Mouse (Mus musculus) layer of hippocampus, adult 8-10 months (tissue): ENCODE data around the gene Hpca. TPM values are rescaled to one million over a fixed set of nuclear protein-coding genes. Genes with fewer than 3 reads are reported as not detected.

Experiments used
- DNase-seq, 2 experiments: peaks; one replicate each; pipeline ENCODE4 v3.0.0; 2022; ENCODE audit warnings: low spot score in 2 of 2
- total RNA-seq, 4 experiments: library from RNA; stranded (reverse); gene quantifications; 2 replicates each; pipeline ENCODE4 v1.2.4; 2022

Gene Hpca
- 1,000 to 10,000 TPM; 1,891 to 2,020 (median 1,922) TPM for total RNA-seq

DNA sequence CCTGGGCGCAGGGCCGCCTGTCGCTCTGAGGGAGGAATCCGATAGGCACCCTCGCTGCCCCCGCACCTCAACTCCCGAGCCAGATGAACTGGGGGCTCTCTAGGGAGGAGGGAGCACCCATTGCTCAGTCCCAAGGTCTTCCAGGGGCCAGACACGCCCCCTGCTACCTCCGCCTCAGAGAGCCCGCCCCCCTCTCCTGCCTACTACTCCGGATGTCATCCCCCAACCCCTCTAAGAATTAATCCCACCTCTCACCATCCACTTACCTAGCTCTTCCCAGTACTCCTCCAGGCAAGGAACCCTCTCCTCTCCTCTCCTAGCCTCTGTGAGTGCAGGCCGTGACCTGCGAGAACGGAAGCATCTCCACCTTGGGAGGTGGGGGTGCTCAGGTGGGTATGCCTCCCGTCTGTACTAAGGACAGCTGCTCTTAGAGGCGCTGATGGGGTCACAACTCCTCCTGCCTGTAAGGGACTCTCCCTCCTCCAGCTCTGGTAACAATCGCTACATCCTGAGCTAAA, at the start of gene Hpca:
Gene Hpca (minus strand): TSS at position 468 of the 518 bp plus-strand sequence.
- DNase-seq, result no peak

DNA sequence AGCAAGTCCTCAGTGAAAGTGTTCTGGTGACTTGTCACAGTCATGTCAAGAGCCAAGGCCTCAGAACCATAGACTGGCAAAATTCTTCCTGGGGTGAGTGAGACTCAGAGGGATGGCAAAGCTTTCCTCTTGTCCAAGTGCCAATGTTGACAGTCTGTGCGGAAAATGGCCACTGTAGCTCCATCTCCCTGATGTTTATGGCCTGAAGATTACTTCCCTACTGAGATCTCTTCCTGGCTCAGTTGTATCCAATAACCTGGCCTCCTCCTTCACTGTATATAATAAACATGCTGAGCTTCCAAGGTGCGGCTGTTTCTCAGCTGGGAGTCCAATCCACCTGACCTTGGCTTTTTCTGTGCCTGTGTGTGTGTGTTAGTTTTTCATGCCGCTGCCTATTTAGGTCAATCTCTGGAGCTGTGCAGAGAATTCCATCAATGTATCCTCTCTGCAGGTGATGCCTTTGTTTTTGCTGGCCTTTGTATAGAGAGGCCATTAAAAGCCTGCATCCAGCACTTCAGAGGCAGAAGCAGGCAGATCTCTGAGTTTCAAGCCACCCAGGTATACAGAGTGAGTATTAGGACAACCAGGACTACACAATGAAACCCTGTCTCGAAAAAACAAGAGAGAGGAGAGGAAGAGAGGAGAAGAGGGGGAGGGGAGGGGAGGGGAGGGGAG, 39.9 kb upstream of the Hpca start:
- no peak for DNase-seq

DNA sequence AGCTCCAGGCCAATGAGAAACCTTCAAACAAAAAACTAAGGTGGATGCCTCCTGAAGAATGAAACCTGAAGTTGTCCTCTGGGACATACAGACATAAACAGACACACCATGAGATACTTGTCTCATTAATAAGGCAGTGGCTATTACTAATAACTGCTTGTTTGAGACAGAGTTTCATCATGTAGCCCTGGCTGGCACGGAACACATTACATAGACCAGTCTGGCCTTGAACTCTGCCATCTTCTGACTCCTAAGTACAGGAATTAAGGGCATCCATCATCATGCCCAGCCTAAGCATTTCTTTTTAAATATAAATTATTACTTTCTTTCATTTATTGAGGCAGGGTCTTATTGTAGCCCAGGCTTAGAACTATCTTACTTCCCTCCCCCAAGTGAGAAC, 39.2 kb upstream of the Hpca start:
- DNase-seq, result no peak

DNA sequence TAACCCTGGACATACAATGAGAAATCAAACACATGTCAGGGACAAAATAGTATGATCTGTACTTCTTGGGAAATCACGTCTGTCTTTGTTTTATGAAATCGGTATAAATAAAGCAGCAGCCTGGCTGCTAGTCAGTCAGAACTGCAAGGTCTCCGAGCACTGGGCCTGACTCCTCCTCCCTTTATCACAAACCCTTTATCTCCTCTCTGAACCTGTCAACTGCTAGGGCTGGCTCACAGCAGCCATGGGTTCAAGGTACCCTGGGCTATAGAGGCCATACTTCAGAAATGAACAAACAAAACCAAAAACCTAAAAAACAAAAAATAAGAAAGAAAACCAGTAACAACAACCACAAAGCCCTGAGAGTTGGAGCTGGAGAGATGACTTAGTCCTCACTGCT, 36.7 kb upstream of the Hpca start:
- DNase-seq, result no peak

DNA sequence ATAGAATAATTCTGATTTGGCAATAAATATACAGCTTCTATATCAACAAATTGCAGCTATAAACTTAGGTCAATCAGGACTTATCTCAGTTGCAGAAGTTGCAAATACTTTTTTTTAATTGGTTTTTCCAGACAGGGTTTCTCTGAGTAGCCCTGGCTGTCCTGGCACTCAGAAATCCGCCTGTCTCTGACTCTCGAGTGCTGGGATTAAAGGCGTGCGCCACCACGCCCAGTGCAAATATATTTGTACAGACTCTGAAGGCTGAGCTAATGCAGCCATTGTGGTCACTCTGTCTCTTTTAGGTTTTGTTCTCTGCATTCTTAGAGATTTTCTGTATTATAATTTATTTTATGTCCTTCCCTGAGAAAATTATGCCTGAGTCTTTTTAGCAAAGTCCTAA, 35.7 kb upstream of the Hpca start:
- no peak for DNase-seq

DNA sequence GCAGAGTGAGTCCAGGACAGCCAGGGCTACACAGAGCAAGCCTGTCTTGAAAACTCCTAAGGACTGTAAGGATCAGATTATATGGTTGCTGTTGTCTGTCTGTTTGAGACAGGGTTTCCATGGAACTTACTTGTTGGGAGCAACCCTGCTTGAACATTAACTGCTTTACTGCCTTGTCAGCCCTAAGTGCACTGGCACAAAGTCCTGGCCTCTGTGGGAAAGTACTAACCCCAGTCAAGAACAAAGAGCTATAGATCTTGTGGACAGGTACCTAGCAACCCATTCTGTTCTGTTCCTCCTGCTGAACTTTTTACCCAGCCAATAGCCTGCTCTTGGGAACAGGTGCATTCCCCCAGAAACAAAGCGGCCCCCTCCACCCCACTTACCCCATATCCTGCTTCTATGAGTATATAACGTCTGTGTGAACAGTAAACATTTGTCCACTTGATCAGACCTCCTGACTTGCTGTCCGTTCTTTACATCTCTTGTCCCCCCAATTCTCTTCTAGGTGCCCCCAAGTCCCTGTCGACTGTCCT, 29.5 kb upstream of the Hpca start:
- no peak for DNase-seq

DNA sequence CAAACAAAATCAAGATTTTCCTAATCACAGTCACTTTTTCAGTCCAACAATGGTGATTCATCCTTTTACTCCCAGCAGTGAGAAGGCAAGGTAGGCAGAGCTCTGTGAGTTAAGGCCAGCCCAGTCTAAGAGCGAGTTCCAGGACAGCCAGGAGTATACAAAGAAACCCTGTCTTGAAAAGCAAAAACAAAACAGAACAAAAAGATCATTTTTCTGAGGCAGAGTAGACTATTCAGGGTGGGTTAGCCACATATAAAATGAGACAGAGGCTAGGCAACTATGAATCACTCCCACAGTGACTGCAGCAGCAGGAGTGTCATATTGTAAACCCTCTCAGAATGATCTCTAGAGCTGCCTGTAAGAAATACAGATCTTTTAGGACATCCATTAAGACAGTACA, 27.5 kb upstream of the Hpca start:
- no peak for DNase-seq

DNA sequence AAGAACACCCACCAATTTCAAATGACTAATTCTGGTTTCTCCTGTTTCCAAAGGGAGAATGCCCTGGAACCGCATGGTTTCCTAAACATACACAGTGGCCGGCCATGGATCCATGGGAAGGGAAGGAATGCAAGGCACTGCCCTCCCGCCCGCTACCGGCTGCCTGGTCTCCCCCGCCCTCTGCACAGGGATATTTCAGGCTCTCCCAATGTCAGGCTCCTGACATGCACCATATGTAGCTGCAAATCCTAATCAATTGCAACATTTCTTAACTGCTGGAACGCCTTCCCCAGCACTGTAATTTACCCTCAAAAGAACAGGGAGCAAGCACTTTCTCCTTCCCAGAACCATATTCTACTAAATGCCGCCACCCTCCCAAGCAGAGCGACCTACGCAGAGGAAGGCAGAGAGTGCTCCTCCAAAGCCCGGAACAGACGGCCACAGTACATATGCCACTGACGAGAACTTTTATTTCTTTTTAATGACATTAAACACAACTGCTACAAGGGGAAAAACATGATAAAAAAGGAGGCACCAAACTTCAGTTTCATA, 25.8 kb upstream of the Hpca start:
- DNase-seq, result no peak

DNA sequence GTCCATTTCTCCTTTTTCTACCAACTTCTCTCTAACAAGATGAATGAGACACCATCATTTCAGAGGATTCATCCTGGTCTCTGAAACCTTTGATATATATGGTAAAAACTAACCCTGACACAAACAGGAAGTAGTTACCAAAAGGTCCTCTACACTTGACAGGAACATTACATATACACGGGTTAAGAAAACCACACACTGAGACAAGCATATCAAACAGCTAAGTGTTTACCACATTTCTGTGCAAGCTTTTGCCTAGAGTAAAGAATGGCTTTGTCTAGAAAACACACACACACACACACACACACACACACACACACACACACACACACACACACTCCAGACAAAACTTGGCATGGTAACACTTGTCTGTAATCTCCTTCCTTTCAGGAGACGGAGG, 24.6 kb upstream of the Hpca start:
- DNase-seq, result no peak

DNA sequence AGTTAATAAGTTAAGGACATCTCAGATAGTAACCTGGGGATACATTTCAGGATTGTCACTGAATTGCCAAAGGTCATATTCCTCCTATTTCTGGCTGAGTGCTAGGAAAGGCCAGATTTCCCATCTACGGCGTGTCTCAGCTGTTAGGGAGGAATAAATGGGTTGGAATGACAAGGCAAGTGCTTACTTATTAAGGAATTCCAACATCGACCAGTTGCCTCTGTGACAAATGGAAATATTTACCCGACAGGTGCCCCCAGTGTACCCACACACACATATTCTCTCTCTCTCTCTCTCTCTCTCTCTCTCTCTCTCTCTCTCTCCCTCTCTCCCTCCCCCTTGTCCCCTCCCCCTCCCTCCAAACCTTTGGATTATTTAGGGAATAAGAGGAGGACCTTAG, 24.1 kb upstream of the Hpca start:
- DNase-seq, result no peak

DNA sequence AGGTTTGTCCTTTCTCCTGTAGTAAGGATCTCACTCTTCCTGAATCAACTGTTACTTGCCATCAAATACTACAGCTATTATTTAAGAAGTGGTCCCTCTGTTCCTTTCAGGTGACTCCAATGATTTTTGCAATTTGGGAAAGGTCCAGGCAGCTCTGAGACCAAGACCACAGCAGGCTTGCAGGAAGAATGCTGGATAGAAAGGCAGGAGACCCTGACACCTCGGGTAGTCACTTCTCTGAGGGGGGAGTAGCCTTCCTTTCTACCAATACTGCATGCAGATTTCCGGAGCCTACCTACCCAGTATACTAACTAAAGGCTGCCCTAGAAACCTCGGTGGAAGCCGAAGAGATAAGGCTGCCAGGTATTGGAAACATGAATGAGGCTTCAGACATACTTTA, 23.6 kb upstream of the Hpca start:
- no peak for DNase-seq

DNA sequence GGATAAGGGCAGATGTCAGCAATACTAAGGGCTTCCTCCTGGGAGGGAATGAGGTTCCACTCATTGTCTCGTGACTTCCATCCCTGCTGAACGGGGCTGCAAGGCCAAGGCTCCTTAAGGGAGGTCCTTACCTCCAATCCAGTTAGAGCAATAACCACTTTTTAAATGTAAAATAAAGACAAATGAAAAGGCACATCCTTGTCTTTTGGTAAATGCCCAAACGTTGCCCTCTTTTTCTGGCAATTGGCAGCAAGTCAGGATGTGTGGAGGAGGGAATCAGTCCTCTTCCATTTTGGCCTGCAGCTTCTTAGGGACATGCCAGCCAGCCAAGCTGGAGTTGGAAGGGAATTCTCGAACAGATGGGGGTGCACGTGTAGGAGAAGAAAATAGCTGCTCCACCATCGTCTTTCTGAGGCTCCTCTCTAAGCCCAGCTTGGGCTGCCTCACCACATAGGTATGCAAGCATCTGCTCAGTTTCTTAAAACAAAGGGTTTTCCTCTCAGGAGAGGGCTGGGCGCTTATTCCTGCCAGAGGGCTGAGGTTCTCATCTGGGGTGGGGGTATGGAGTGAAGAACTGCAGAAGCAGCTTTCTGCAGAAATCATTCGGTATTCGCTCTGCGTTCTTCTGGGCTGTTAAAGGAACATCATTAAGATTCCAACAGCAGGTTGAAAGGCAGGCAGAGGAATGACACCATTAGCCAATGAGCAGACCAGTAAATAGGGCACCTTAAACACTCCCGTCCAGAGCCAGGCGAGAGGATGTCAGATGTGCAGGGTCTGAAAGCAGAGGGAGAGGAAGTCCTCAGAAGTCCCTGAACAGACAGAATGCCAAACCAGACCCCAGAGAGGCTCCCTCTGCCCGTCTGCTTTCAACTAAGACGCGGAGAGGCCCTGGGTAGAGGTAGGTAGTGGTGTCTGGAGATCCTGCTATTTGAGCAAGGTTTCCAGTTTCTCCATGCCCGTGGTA, 22.8 kb upstream of the Hpca start:
- peak; percentile 86 to 90 for DNase-seq

DNA sequence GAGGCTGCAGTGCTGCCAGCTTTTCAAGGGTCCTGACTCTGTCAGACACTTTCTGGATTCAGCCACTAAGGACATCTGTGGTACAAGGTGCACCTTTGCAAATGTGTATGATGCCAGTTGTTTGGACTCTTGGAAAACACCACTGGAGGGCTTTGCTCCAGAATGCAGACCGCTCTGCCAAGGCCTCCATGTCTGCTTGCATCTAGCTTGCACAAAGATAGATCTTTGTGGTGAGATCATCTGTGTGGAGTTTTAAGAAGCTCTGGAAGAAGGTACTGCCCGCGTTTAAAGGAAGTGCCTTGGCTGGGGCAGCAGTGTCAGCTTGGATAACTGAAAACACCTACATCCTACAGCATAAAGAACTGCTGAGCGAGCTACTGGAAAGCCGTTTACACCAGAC, 21.7 kb upstream of the Hpca start:
- DNase-seq, result no peak

DNA sequence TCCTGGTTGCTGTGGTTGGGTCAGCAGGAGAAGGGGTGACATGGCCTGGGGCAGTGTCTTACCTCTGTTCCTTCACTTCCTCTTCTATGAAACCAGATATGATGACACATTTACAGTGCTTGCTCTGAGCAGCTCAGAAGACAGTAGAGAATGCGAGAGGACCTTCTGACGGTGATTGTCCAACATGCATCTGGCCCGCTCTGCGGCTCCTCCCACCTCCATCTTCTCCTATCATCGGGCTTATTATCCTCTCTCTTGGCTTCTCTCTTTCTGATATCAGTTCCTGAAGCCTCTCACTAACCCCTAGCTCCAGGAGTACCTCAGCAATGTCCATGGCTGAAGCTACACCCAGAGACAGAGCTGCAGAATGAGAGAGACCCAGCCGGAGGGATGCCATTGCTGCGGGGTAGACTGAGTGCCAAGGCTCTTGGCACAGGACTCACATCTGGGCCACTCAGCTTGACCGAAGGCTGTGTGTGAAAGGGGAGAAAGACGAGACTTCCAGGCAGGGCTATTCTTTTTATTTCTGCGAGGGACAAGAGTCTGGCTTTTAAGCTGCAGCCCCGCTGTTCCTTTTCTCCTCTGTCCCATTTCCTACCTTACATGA, 20.7 kb upstream of the Hpca start:
- no peak for DNase-seq

DNA sequence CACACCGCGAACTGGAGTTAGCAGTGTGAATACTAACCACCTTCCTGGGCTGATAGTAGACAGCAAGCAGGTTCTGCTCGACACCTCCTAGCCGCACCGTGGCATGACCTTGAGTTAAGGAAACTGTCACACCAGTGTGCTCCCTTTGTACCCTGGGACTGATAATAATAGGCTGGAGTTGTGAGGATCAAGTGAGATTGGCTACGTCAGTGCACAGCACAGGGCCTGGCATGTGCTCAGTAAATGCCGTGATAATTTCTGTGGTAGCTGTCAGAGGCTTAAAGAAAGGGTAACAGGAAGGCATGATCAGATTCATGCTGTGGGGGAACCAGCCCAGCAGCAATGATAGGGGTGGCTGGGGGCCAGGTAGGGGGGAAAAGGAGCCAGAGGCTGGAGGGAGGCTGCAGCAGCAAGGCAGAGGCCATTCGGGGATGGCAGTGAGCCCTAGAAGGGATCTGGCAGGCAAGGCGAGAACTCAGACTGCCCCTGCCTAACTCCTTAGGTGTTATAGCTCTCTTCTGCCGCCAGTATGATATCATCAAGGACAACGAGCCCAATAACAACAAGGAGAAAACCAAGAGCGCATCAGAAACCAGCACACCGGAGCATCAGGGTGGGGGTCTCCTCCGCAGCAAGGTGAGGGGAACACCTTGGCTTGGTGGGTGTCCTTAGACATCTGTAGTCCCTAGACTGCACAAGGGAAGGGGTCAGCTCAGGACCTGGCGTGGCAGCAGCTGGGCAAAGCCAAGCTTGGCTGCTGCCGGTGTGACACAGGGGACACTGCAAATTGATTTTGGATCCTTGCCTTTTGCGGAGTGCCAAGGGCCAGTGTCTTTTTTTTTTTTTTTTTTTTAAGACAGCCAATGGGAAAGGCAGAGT, 20.0 kb upstream of the Hpca start:
- no peak for DNase-seq

DNA sequence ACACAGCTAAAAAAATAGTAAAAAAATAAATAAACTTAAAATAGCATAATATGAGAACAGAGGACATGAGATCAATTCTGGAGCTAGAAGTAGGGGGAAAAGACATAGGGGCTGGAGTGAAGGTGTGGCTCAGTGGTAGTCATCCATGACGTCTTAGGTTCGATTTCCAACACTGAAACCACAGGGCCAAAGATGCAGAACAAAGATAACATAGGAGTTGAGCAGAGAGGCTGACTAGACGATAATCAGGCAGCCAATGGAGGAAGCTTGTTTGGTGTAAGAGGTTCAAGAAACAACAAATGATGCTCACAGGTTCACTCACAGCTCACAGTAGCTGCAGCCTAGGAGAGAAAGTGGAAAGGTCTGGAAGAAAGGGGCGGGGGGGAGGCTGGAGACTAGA, 19.0 kb upstream of the Hpca start:
- no peak for DNase-seq

DNA sequence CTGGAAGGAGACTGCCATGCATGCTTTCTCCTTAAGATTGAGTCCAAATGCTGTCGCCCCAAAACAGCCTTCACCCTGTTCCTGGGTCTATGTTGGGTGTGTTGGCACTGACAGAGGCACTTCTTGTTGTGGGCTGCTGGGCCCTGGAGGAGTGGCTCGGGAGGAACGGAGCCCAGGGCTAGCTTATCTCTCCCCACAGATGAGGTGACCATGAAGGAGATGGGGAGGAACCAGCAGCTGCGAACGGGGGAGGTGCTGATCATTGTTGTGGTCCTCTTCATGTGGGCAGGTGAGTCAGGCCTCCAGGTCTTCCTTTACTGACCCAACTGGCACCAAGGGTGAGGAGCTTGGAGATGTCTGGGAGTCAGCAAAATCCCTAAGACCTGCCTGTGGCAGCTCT, 17.8 kb upstream of the Hpca start:
- no peak for DNase-seq

DNA sequence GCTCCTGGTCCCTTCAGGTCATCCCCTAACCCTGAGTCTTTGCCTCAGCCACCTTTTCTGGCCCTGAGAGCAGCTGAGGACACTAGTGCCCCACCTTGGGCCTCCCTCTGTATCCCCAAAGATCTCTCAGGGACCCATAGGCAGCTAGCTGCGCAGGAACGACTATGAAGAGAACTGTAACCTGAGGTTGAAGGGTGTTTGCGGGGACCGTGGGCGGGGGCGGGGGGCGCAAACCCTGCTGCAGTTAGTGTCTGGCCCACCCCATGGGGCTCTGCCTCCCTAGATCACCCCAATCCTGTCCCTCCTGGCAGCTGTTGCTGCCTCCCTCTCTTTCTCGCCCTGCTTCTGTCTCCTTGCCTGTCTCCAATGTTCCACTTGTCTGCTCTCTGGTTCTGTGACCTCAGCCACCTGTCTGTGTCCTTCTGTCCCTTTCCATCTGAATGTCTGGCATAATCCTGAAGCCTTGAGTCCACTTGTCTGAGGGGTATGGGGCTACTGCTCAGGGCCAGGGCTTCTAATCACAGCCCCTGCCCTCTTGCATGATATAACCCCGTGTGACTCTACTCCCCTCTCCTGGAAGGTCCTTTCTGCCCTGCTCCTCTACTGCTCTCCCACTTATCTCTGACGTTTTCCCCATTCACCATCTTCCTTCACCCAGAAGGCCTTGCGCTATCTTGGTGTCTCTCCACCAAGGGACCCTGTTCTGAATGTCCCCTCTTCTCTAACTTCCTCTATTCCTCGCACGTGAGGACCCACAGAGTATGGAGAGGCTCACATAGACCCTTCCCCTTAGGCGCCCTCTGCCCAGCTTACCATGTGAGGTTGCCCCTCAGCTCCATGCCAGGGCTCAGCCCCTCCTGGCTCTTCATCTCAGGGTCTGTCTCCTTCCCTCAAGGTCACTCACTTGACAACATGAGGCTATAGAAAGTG, 15.8 kb upstream of the Hpca start:
- DNase-seq, result no peak

DNA sequence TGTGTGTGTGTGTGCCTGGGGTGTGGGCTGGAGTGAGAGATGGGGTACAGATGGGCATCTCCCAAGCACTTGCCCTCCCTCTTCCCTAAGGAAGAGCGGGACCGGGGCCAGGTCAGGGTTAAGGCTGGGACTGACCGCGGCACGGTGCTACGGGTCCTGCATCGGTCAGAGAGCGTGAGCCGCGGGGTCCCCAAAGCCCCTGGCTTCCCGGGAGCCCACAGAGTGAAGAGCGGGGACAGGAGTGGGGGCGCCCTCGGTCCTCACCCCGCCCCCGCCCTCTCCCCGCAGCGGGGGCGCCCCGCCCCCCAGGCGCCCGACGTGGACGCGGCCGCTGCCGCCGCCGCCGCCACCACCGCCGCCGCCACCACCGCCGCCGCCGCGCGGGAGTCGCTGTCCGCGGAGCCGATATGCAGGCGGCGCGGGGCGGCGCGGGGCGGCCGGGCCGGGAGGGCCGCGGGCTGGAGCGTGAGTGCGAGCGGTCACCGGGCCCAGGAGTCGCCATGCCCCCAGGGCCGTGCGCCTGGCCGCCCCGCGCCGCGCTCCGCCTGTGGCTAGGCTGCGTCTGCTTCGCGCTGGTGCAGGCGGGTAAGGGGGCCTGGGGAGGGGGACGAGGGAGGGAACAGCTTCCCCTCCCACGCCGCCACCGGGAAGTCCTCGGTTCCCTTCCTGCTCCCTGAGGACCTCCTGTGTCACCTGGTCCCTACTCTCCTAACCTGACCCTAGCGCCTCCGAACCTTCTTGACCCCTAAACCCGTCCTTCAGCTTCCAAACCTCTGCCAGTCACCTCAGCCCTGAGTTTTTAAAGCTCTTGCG, 14.9 kb upstream of the Hpca start, which contains the start of gene Fndc5:
Gene Fndc5 (plus strand): TSS at position 421 of the 813 bp plus-strand sequence.
- DNase-seq, result no peak
